Comparison of ENCODE assay signal across 13 mouse cellular contexts in genomic region chr8:57842462-57843391, GRCm38 (mm10).
DNase-seq lines count a peak whose midpoint lies in the region; ATAC-seq and TF ChIP-seq lines count a peak whose summit lies in the region.
"Had no signal": no experiment of that assay in that cellular context is flagged by ENCODE, and none has a peak within 500 bp of the region (broad histone marks: within the 10 kb centered on the region; RNA-seq: fewer than 3 reads in every experiment).

No protein-coding gene starts in this region.

- no peak overlapping the region for H3K4me2 ChIP-seq in hindbrain, postnatal 0 days (ENCODE audit: low read depth, low read length)
- no peak overlapping the region for H3K4me2 ChIP-seq in hindbrain, embryonic 12.5 days (replicated peaks)
- H3K4me2 ChIP-seq in midbrain, embryonic 14.5 days (ENCODE audit: low read length), result no peak overlapping the region
- H3K4me2 ChIP-seq: heart, embryonic 11.5 days; liver, embryonic 15.5 days had no signal

- H3K27me3 ChIP-seq in hindbrain, postnatal 0 days (ENCODE audit: insufficient read depth, low read length), result no peaks in the 10 kb centered on the region
- H3K27me3 ChIP-seq in hindbrain, embryonic 12.5 days, result no peaks in the 10 kb centered on the region
- no peaks in the 10 kb centered on the region for H3K27me3 ChIP-seq in midbrain, embryonic 14.5 days (ENCODE audit: control insufficient read depth, insufficient read depth, low read length)
- no peaks in the 10 kb centered on the region for H3K27me3 ChIP-seq in midbrain, embryonic 10.5 days (ENCODE audit: low read depth, poor library complexity, severe bottlenecking)
- H3K27me3 ChIP-seq in thymus, adult 2 months (ENCODE audit: control insufficient read depth, insufficient read depth, low read length), result no peaks in the 10 kb centered on the region
- H3K27me3 ChIP-seq: liver, embryonic 15.5 days had no signal

- H3K27ac ChIP-seq in hindbrain, postnatal 0 days, result no peak overlapping the region
- no peak overlapping the region for H3K27ac ChIP-seq in hindbrain, embryonic 12.5 days
- H3K27ac ChIP-seq in midbrain, embryonic 14.5 days (replicated peaks; ENCODE audit: low read depth, low read length), result no peak overlapping the region
- no peak overlapping the region for H3K27ac ChIP-seq in midbrain, embryonic 10.5 days (replicated peaks)
- H3K27ac ChIP-seq in thymus, adult 2 months (ENCODE audit: control insufficient read depth, insufficient read depth, low read length), result no peak overlapping the region
- H3K27ac ChIP-seq: liver, embryonic 15.5 days had no signal

- H3K36me3 ChIP-seq in hindbrain, postnatal 0 days (ENCODE audit: insufficient read depth, low read length), result no peaks in the 10 kb centered on the region
- no peaks in the 10 kb centered on the region for H3K36me3 ChIP-seq in hindbrain, embryonic 12.5 days
- no peaks in the 10 kb centered on the region for H3K36me3 ChIP-seq in midbrain, embryonic 14.5 days (ENCODE audit: control insufficient read depth, insufficient read depth, low read length)
- no peaks in the 10 kb centered on the region for H3K36me3 ChIP-seq in midbrain, embryonic 10.5 days
- H3K36me3 ChIP-seq in thymus, adult 2 months (ENCODE audit: control insufficient read depth, insufficient read depth, low read length), result no peaks in the 10 kb centered on the region
- H3K36me3 ChIP-seq: liver, embryonic 15.5 days had no signal

- 46% methylated on average over 13 of the region's 13 CpGs for WGBS in hindbrain, postnatal 0 days
- 76% methylated on average over 13 of the region's 13 CpGs for WGBS in hindbrain, embryonic 12.5 days
- 60% methylated on average over 13 of the region's 13 CpGs for WGBS in midbrain, embryonic 14.5 days
- 78% methylated on average over 13 of the region's 13 CpGs for WGBS in midbrain, embryonic 10.5 days
- WGBS in thymus, adult 2 months, result 86% methylated on average over 13 of the region's 13 CpGs

- H3K4me3 ChIP-seq in hindbrain, postnatal 0 days (ENCODE audit: low read length), result no peak overlapping the region
- H3K4me3 ChIP-seq in hindbrain, embryonic 12.5 days, result no peak overlapping the region
- H3K4me3 ChIP-seq in midbrain, embryonic 14.5 days (replicated peaks; ENCODE audit: low read depth, low read length), result no peak overlapping the region
- no peak overlapping the region for H3K4me3 ChIP-seq in midbrain, embryonic 10.5 days
- no peak overlapping the region for H3K4me3 ChIP-seq in thymus, adult 2 months (ENCODE audit: control insufficient read depth, insufficient read depth, low read length)
- H3K4me3 ChIP-seq: liver, embryonic 15.5 days; myocyte had no signal

- TF ChIP-seq POLR2A in thymus, adult 2 months (IDR thresholded peaks at IDR 0.05; ENCODE audit: control insufficient read depth, extremely low read depth, insufficient read depth, low read length, poor library complexity), result no peak

- TF ChIP-seq CTCF in hindbrain, postnatal 0 days (IDR thresholded peaks at IDR 0.05; ENCODE audit: low read depth), result peak; percentile 9; the same call in 1 of the 2 replicates
- TF ChIP-seq CTCF in thymus, adult 2 months (IDR thresholded peaks at IDR 0.05; ENCODE audit: borderline replicate concordance, control insufficient read depth, extremely low read depth, insufficient read depth, low read length, poor library complexity), result no peak

- ATAC-seq in hindbrain, postnatal 0 days, result peak; percentile 58; the same call in 1 of the 2 replicates
- ATAC-seq in hindbrain, embryonic 12.5 days (ENCODE audit: low FRiP score), result no peak
- ATAC-seq in midbrain, embryonic 14.5 days (ENCODE audit: low FRiP score, low TSS enrichment), result no peak

- no peak overlapping the region for H3K9ac ChIP-seq in hindbrain, postnatal 0 days (replicated peaks; ENCODE audit: low read length)
- H3K9ac ChIP-seq in hindbrain, embryonic 12.5 days, result no peak overlapping the region
- no peak overlapping the region for H3K9ac ChIP-seq in midbrain, embryonic 14.5 days (replicated peaks; ENCODE audit: low read length)
- H3K9ac ChIP-seq: liver, embryonic 15.5 days had no signal

- H3K9me3 ChIP-seq in hindbrain, postnatal 0 days (ENCODE audit: low read length), result no peaks in the 10 kb centered on the region
- no peaks in the 10 kb centered on the region for H3K9me3 ChIP-seq in hindbrain, embryonic 12.5 days (replicated peaks)
- no peaks in the 10 kb centered on the region for H3K9me3 ChIP-seq in midbrain, embryonic 14.5 days (ENCODE audit: control insufficient read depth, low read length)
- no peaks in the 10 kb centered on the region for H3K9me3 ChIP-seq in midbrain, embryonic 10.5 days (replicated peaks)
- H3K9me3 ChIP-seq: liver, embryonic 15.5 days had no signal

- peak; percentile 52 for DNase-seq in hindbrain, postnatal 0 days (ENCODE audit: low spot score)
- DNase-seq in midbrain, embryonic 14.5 days, result peak; percentile 25
- DNase-seq in midbrain, embryonic 10.5 days (ENCODE audit: low spot score), result no peak
- DNase-seq in cerebellum, postnatal 10 days, result peak; percentile 37 to 43
- peak; percentile 12 to 38 for DNase-seq in lung, postnatal 4 days
- no peak for DNase-seq in thymus, adult 2 months
- DNase-seq in spleen, postnatal 4 days (ENCODE audit: low spot score in 2 of 2), result no peak
- DNase-seq: adrenal gland, postnatal 25 days; kidney, adult 11 months had no signal

- H3K4me1 ChIP-seq in hindbrain, postnatal 0 days (ENCODE audit: insufficient read depth, low read length), result no peaks in the 10 kb centered on the region
- H3K4me1 ChIP-seq in hindbrain, embryonic 12.5 days, result no peaks in the 10 kb centered on the region
- H3K4me1 ChIP-seq in midbrain, embryonic 14.5 days (ENCODE audit: control insufficient read depth, insufficient read depth, low read length), result no peaks in the 10 kb centered on the region; the same call in 1 of the 2 replicates
- peaks cover 7% of the 10 kb centered on the region for H3K4me1 ChIP-seq in midbrain, embryonic 10.5 days
- H3K4me1 ChIP-seq in thymus, adult 2 months (replicated peaks; ENCODE audit: control insufficient read depth, insufficient read depth, low read length), result no peaks in the 10 kb centered on the region
- H3K4me1 ChIP-seq: liver, embryonic 15.5 days had no signal

Comparison
In these comparisons a context has a peak if more than half of its experiments do, and no peak if none do; other contexts are left out.
1. DNase-seq: peak in hindbrain, postnatal 0 days (single experiment), midbrain, embryonic 14.5 days (single experiment), cerebellum, postnatal 10 days (2 of 2) and lung, postnatal 4 days (2 of 2); none in midbrain, embryonic 10.5 days (single experiment), thymus, adult 2 months (single experiment) and spleen, postnatal 4 days (0 of 2).